Mouse (Mus musculus): ENCODE results near the gene Olfr1204. TPM values are rescaled to one million over a fixed set of nuclear protein-coding genes. Genes with fewer than 3 reads are reported as not detected.

Olfr1204 gene
- polyA plus RNA-seq (2015; fragmentation: Nextera tagmentation; extraction: Ambion mirVana): not detected in 2 replicates

- Histone ChIP-seq H3K9ac (no peak within 1 kb of the TSS), H3K4me2 (replicated peaks) (no peak within 1 kb of the TSS), H3K4me1 (replicated peaks) (no peaks in the 10 kb centered on the region), H3K9me3 (no peaks in the 10 kb centered on the region), H3K27ac (no peak within 1 kb of the TSS), H3K4me3 (replicated peaks) (no peak within 1 kb of the TSS), H3K36me3 (no peaks in the 10 kb centered on the region), H3K27me3 (replicated peaks) (no peaks in the 10 kb centered on the region)
- no peak for ATAC-seq
- 92% methylated on average over 1 of the region's 1 CpGs for WGBS
Measured at GRCm38 (mm10) chr2:88848992-88849391, at the start of gene Olfr1204. Gene Olfr1204, plus strand, starts transcription at chr2:88849292.

GRCm38 (mm10) chr2:88814196-88814595, 34.9 kb upstream of the Olfr1204 start, which contains the start of gene Olfr1202:
Gene Olfr1202, plus strand, starts transcription at chr2:88814496.
- H3K27me3 ChIP-seq (replicated peaks): no peaks in the 10 kb centered on the region
- ATAC-seq: no peak
- no peaks in the 10 kb centered on the region for H3K36me3 ChIP-seq
- no peak within 1 kb of the TSS for H3K27ac ChIP-seq
- H3K4me3 ChIP-seq (replicated peaks): no peak within 1 kb of the TSS
- no peaks in the 10 kb centered on the region for H3K4me1 ChIP-seq (replicated peaks)
- no peaks in the 10 kb centered on the region for H3K9me3 ChIP-seq
- H3K9ac ChIP-seq: no peak within 1 kb of the TSS
- 75% methylated on average over 1 of the region's 1 CpGs for WGBS
- no peak within 1 kb of the TSS for H3K4me2 ChIP-seq (replicated peaks)

GRCm38 (mm10) chr2:88829437-88829836, 19.7 kb upstream of the Olfr1204 start, which contains the start of gene Olfr1205:
Gene Olfr1205, plus strand, starts transcription at chr2:88829737.
- no peak for ATAC-seq
- no peak within 1 kb of the TSS for H3K27ac ChIP-seq
- no peak within 1 kb of the TSS for H3K4me3 ChIP-seq (replicated peaks)
- H3K36me3 ChIP-seq: no peaks in the 10 kb centered on the region
- no peaks in the 10 kb centered on the region for H3K9me3 ChIP-seq
- no peaks in the 10 kb centered on the region for H3K27me3 ChIP-seq (replicated peaks)
- 88% methylated on average over 2 of the region's 2 CpGs for WGBS
- no peak within 1 kb of the TSS for H3K4me2 ChIP-seq (replicated peaks)
- no peak within 1 kb of the TSS for H3K9ac ChIP-seq
- H3K4me1 ChIP-seq (replicated peaks): no peaks in the 10 kb centered on the region

DNA sequence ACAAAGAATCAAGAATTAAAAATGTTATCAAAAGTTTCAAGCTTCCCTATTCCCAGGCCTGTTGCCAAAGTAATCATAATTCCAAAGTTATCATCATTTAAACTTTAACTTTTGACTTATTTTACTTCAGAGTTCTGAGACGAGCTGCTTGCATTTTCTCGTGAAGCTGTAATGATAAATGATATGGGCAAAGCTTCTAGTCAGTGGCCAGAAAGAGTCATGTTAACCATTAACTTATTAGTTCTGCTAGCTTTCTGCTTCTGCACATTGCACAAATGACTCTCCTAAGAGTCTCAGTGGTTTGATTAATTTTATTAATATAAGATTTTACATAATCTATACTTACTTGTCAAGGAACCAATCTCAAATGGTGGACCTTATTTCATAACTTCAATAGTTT, 10.6 kb upstream of the Olfr1204 start:
- Histone ChIP-seq H3K4me1 (replicated peaks) (no peaks in the 10 kb centered on the region), H3K9me3 (no peaks in the 10 kb centered on the region), H3K4me2 (replicated peaks) (no peak overlapping the region), H3K36me3 (no peaks in the 10 kb centered on the region), H3K27ac (no peak overlapping the region), H3K4me3 (replicated peaks) (no peak overlapping the region), H3K9ac (no peak overlapping the region), H3K27me3 (replicated peaks) (no peaks in the 10 kb centered on the region)
- 51% methylated on average over 2 of the region's 2 CpGs for WGBS
- ATAC-seq: peak; percentile 74

GRCm38 (mm10) chr2:88862931-88863330, 13.8 kb downstream of the Olfr1204 start, which contains the start of gene Olfr1206:
Gene Olfr1206, plus strand, starts transcription at chr2:88863231.
- H3K9me3 ChIP-seq: no peaks in the 10 kb centered on the region
- ATAC-seq: no peak
- WGBS: 84% methylated on average over 2 of the region's 2 CpGs
- no peaks in the 10 kb centered on the region for H3K36me3 ChIP-seq
- H3K4me1 ChIP-seq (replicated peaks): no peaks in the 10 kb centered on the region
- H3K9ac ChIP-seq: no peak within 1 kb of the TSS
- no peak within 1 kb of the TSS for H3K4me2 ChIP-seq (replicated peaks)
- H3K4me3 ChIP-seq (replicated peaks): no peak within 1 kb of the TSS
- no peaks in the 10 kb centered on the region for H3K27me3 ChIP-seq (replicated peaks)
- H3K27ac ChIP-seq: no peak within 1 kb of the TSS

DNA sequence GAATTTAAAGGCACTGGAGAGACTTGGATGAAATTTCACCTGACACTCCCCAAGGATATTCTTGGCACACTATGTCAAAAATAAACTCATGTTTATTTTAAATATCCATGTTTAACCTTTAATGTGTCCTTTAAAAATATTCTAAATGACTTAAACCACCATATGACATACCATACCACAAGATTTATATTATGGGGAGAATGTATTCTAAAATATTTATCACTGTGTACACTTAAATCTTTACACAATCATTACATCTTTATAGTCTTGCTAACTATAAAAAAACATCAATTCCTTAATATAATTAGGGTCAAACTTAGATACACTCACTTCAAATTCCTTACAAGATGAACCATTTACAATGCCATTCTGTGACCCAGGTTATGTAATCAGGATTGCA, 53.1 kb downstream of the Olfr1204 start, which contains the start of gene Olfr1208:
Gene Olfr1208, minus strand, starts transcription at position 101 of the 400 bp plus-strand sequence.
- Histone ChIP-seq H3K27me3 (replicated peaks) (no peaks in the 10 kb centered on the region), H3K4me1 (replicated peaks) (no peaks in the 10 kb centered on the region), H3K9me3 (no peaks in the 10 kb centered on the region), H3K36me3 (no peaks in the 10 kb centered on the region), H3K9ac (no peak within 1 kb of the TSS), H3K27ac (no peak within 1 kb of the TSS), H3K4me3 (replicated peaks) (no peak within 1 kb of the TSS), H3K4me2 (replicated peaks) (no peak within 1 kb of the TSS)
- ATAC-seq: no peak

Other genes with a start within 250 kb of the Olfr1204 start
- not detected in 2 replicates for gene Olfr1191-ps1, start 208.8 kb upstream of the Olfr1204 start, polyA plus RNA-seq (2015; fragmentation: Nextera tagmentation; extraction: Ambion mirVana)
- gene Olfr1192-ps1, start 200.8 kb upstream of the Olfr1204 start, polyA plus RNA-seq (2015; fragmentation: Nextera tagmentation; extraction: Ambion mirVana): not detected in 2 replicates
- not detected in 2 replicates for gene Olfr1193, start 173.7 kb upstream of the Olfr1204 start, polyA plus RNA-seq (2015; fragmentation: Nextera tagmentation; extraction: Ambion mirVana)
- not detected in 2 replicates for gene Olfr1195, start 160.1 kb upstream of the Olfr1204 start, polyA plus RNA-seq (2015; fragmentation: Nextera tagmentation; extraction: Ambion mirVana)
- not detected in 2 replicates for gene Olfr1196, start 144.7 kb upstream of the Olfr1204 start, polyA plus RNA-seq (2015; fragmentation: Nextera tagmentation; extraction: Ambion mirVana)
- not detected in 2 replicates for gene Olfr1197, start 116.9 kb upstream of the Olfr1204 start, polyA plus RNA-seq (2015; fragmentation: Nextera tagmentation; extraction: Ambion mirVana)
- gene Olfr1198, start 97.9 kb upstream of the Olfr1204 start, polyA plus RNA-seq (2015; fragmentation: Nextera tagmentation; extraction: Ambion mirVana): not detected in 2 replicates
- not detected in 2 replicates for gene Olfr1199, start 88.8 kb upstream of the Olfr1204 start, polyA plus RNA-seq (2015; fragmentation: Nextera tagmentation; extraction: Ambion mirVana)
- not detected in 2 replicates for gene Olfr1200, start 78.8 kb upstream of the Olfr1204 start, polyA plus RNA-seq (2015; fragmentation: Nextera tagmentation; extraction: Ambion mirVana)
- gene Olfr1201, start 56.3 kb upstream of the Olfr1204 start, polyA plus RNA-seq (2015; fragmentation: Nextera tagmentation; extraction: Ambion mirVana): not detected in 2 replicates
- not detected in 2 replicates for gene Olfr1202, start 34.8 kb upstream of the Olfr1204 start, polyA plus RNA-seq (2015; fragmentation: Nextera tagmentation; extraction: Ambion mirVana)
- gene Olfr1205, start 19.6 kb upstream of the Olfr1204 start, polyA plus RNA-seq (2015; fragmentation: Nextera tagmentation; extraction: Ambion mirVana): not detected in 2 replicates
- not detected in 2 replicates for gene Olfr1206, start 13.9 kb downstream of the Olfr1204 start, polyA plus RNA-seq (2015; fragmentation: Nextera tagmentation; extraction: Ambion mirVana)
- not detected in 2 replicates for gene Olfr1208, start 53.0 kb downstream of the Olfr1204 start, polyA plus RNA-seq (2015; fragmentation: Nextera tagmentation; extraction: Ambion mirVana)
- gene Olfr1209, start 65.9 kb downstream of the Olfr1204 start, polyA plus RNA-seq (2015; fragmentation: Nextera tagmentation; extraction: Ambion mirVana): not detected in 2 replicates
- gene Olfr1211, start 88.8 kb downstream of the Olfr1204 start, polyA plus RNA-seq (2015; fragmentation: Nextera tagmentation; extraction: Ambion mirVana): not detected in 2 replicates
- not detected in 2 replicates for gene Olfr1212, start 104.7 kb downstream of the Olfr1204 start, polyA plus RNA-seq (2015; fragmentation: Nextera tagmentation; extraction: Ambion mirVana)
- gene Gm13762, start 131.0 kb downstream of the Olfr1204 start, polyA plus RNA-seq (2015; fragmentation: Nextera tagmentation; extraction: Ambion mirVana): not detected in 2 replicates
- gene Olfr1214, start 143.4 kb downstream of the Olfr1204 start, polyA plus RNA-seq (2015; fragmentation: Nextera tagmentation; extraction: Ambion mirVana): not detected in 2 replicates
- not detected in 2 replicates for gene Olfr1215, start 157.7 kb downstream of the Olfr1204 start, polyA plus RNA-seq (2015; fragmentation: Nextera tagmentation; extraction: Ambion mirVana)
- not detected in 2 replicates for gene Olfr1216, start 169.0 kb downstream of the Olfr1204 start, polyA plus RNA-seq (2015; fragmentation: Nextera tagmentation; extraction: Ambion mirVana)
- not detected in 2 replicates for gene Olfr1217, start 182.8 kb downstream of the Olfr1204 start, polyA plus RNA-seq (2015; fragmentation: Nextera tagmentation; extraction: Ambion mirVana)
- gene Olfr1218, start 211.9 kb downstream of the Olfr1204 start, polyA plus RNA-seq (2015; fragmentation: Nextera tagmentation; extraction: Ambion mirVana): not detected in 2 replicates
- gene Olfr1219, start 234.2 kb downstream of the Olfr1204 start, polyA plus RNA-seq (2015; fragmentation: Nextera tagmentation; extraction: Ambion mirVana): not detected in 2 replicates